Mouse (Mus musculus) liver, adult 2 months (tissue): ENCODE measurements around the gene Gm10271. TPM values are rescaled to one million over a fixed set of nuclear protein-coding genes. Genes with fewer than 3 reads are reported as not detected.

Experiments
- DNase-seq: peaks from one replicate; pipeline ENCODE4 v3.0.0-alpha.2; 2011; ENCODE audit warnings: low read depth, low spot score; ENCODE audit errors: extremely low read depth
- H3K27ac ChIP-seq: fragments of 200-500 bp; replicated peaks from 2 replicates; pipeline ENCODE4 v1.5.1; 2012; ENCODE audit warnings: low read depth, mild to moderate bottlenecking, control low read depth, inconsistent platforms, low read length; ENCODE audit not compliant: insufficient read depth
- H3K27me3 ChIP-seq: fragments of 200-500 bp; 2 replicates; pipeline ENCODE4 v1.6.1; 2012; ENCODE audit warnings: mild to moderate bottlenecking, moderate library complexity, low read length, inconsistent platforms; ENCODE audit not compliant: control insufficient read depth, insufficient read depth
- H3K36me3 ChIP-seq: fragments of 200-500 bp; 2 replicates; pipeline ENCODE4 v1.6.1; 2012; ENCODE audit warnings: low read length, inconsistent platforms; ENCODE audit not compliant: control insufficient read depth, insufficient read depth
- H3K4me1 ChIP-seq: fragments of 200-500 bp; 2 replicates; pipeline ENCODE4 v1.6.1; 2011; ENCODE audit warnings: low read length; ENCODE audit not compliant: control insufficient read depth, insufficient read depth
- H3K4me3 ChIP-seq: fragments of 200-500 bp; 2 replicates; pipeline ENCODE4 v1.5.1; 2011; ENCODE audit warnings: low read depth, mild to moderate bottlenecking, control low read depth, low read length, moderate library complexity; ENCODE audit not compliant: insufficient read depth
- H3K79me2 ChIP-seq: fragments of 200-500 bp; 2 replicates; pipeline ENCODE4 v1.6.1; 2012; ENCODE audit warnings: inconsistent platforms, mild to moderate bottlenecking, low read length, moderate library complexity; ENCODE audit not compliant: control insufficient read depth, insufficient read depth
- H3K9ac ChIP-seq: fragments of 200-500 bp; 2 replicates; pipeline ENCODE4 v1.6.1; 2012; ENCODE audit warnings: low read depth, mild to moderate bottlenecking, control low read depth, inconsistent platforms, low read length
- CTCF ChIP-seq: fragments of 200-500 bp; IDR thresholded peaks from 2 replicates; pipeline ENCODE4 v1.5.1; 2011; ENCODE audit warnings: low read depth, low read length, control low read depth
- POLR2A ChIP-seq: fragments of 200-500 bp; IDR thresholded peaks from 2 replicates; pipeline ENCODE4 v1.6.1; 2011; ENCODE audit warnings: low read length, control low read depth; ENCODE audit not compliant: insufficient read depth; ENCODE audit errors: extremely low read depth
- WGBS: fragments of 180-500 bp; shearing (Covaris S2); methylation state at CpG from one replicate; pipeline ENCODE4 v1.1.7; 2018; 5-methylcytosine and 5-hydroxymethylcytosine counted together
- polyA plus RNA-seq: library from polyadenylated mRNA; depleted of rRNA; stranded (reverse); fragments of >200 nt; gene quantifications from 2 replicates; pipeline ENCODE4 v1.2.3, GENCODE M21; 2012
- total RNA-seq: library from RNA; depleted of rRNA; stranded (reverse); fragments of >200 nt; gene quantifications from 2 replicates; pipeline ENCODE4 v1.2.3, GENCODE M21; 2014

The Gm10271 gene
- total and polyA plus RNA-seq, 2 experiments, result not detected

DNA sequence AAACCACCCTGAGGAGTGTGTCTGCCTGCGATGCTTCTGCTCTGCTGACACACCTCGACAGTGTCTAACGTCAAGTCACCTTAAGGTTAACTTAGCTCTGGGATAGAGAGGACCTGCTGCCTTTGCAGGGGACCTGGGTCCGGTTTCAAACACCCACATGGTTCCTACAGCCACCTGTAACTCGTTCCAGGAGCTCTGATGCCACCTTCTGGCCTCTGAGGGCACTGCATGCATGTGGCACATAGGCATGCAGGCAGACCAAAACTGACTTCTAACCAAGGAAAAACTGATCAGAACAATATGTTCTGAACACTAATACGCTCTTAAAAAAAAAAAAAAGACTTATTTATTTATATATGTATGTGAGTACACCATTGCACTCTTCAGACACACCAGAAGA lies 29.4 kb downstream of the Gm10271 start:
- Histone ChIP-seq H3K9ac (no peak overlapping the region), H3K79me2 (peaks cover 31% of the 10 kb centered on the region), H3K27ac (no peak overlapping the region), H3K27me3 (no peaks in the 10 kb centered on the region), H3K4me1 (peaks cover 7% of the 10 kb centered on the region; the same call in 1 of the 2 replicates), H3K36me3 (peaks cover 11% of the 10 kb centered on the region), H3K4me3 (no peak overlapping the region)
- no peak for DNase-seq
- no peak for TF ChIP-seq POLR2A
- TF ChIP-seq CTCF, result peak; percentile 66
- WGBS, result 97% methylated on average over 6 of the region's 6 CpGs

DNA sequence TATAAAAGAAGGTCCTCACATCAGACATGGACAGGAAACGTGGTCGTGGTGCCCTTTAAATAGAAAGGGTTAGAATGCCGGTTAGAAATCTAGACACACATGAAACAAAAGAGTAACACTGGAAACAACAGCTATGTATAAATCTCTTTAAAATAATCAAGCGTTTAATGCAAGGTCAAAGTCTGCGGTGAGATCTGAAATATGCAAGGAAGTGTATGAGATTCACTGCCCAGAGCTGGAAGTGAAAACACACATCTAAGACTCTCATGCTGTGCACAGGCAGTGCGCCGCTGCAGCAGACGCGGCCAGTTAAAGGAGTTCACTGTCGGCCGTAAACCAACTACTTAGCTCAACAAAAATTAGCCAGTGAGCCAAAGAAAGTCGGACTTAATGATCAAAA lies 37.4 kb downstream of the Gm10271 start:
- WGBS, result 91% methylated on average over 12 of the region's 12 CpGs
- H3K4me3 ChIP-seq, result no peak overlapping the region
- no peak overlapping the region for H3K27ac ChIP-seq
- H3K27me3 ChIP-seq, result no peaks in the 10 kb centered on the region
- H3K36me3 ChIP-seq, result peaks cover 46% of the 10 kb centered on the region
- DNase-seq, result no peak
- no peak overlapping the region for H3K9ac ChIP-seq
- H3K79me2 ChIP-seq, result no peaks in the 10 kb centered on the region
- H3K4me1 ChIP-seq, result no peaks in the 10 kb centered on the region
- no peak for TF ChIP-seq CTCF

DNA sequence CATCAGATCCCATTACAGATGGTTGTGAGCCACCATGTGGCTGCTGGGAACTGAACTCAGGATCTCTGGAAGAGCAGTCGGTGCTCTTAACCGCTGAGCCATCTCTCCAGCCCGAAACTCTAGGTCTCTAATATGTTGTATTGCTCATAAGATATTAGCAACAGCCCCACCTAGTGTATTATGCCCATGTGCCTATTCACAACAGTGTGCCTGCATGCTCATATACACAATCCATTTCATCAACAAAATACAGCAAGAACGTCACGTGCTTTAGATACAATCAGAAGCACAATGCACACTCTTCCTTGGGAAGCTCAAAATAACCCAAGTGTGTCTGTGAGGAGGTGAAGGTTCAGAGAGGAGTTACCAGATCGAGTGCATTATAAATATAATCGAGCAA lies 38.6 kb downstream of the Gm10271 start:
- Histone ChIP-seq H3K27me3 (no peaks in the 10 kb centered on the region), H3K27ac (no peak overlapping the region), H3K4me1 (no peaks in the 10 kb centered on the region), H3K36me3 (peaks cover 45% of the 10 kb centered on the region), H3K4me3 (no peak overlapping the region), H3K9ac (no peak overlapping the region), H3K79me2 (no peaks in the 10 kb centered on the region)
- DNase-seq, result no peak
- 91% methylated on average over 7 of the region's 7 CpGs for WGBS
- no peak for TF ChIP-seq POLR2A
- no peak for TF ChIP-seq CTCF

DNA sequence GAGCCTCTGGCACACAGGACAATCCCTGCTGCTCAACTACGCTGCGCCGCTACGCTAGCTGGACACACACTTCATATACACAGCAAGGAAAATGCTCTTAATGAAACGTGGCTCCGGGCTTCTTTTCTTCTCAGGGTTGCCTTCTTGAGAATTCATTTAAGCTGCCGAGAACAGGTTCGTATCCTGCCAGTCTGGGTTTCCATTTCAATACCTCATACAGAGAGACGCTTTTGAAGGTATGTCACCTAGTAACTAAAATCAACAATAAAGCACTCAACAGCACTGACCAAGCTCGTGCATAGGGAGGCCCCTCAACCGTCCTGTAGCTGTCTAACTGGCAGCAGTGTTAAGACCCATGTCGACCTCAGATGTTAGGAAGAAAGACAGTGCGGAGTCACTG lies 40.0 kb downstream of the Gm10271 start:
- no peak overlapping the region for H3K27ac ChIP-seq

DNA sequence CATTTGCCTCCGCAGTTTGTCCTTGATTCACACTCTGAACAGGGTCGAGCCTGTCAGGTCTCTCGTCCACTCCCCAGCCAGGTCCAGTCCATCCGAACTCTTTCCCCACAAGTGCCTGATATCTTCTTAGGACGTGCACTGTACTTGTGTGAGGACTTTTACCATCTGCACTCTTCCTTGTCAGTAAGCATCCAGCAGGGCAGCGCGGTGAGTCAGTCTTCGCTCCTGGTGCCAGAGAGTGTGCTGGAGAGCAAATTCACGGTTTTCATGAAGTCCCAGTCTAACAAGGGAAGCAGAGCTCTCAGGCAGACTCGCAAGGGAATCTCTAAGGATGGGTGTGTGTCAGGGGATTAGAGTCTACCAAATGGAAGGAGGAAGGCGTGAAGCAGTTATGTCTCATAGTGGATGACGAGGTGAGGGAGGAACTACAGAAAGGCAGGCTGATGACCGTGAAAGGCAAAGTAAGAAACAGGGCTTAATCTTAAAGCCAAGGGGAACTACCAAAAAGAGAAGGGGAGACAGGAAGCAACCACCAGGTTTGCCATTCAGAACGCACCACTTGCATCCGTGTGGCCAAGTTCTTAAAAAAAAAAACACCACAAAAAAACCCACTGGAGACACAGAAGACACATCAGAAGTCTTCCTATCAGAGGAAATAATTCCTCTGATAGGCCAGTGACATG lies 40.8 kb downstream of the Gm10271 start:
- Histone ChIP-seq H3K27ac (no peak overlapping the region), H3K27me3 (no peaks in the 10 kb centered on the region), H3K79me2 (no peaks in the 10 kb centered on the region), H3K4me3 (no peak overlapping the region), H3K36me3 (peaks cover 48% of the 10 kb centered on the region), H3K4me1 (no peaks in the 10 kb centered on the region), H3K9ac (no peak overlapping the region)
- no peak for DNase-seq
- TF ChIP-seq CTCF, result no peak
- TF ChIP-seq POLR2A, result no peak
- WGBS, result 91% methylated on average over 15 of the region's 15 CpGs

More for the DNA sequence above, 40.0 kb downstream of the Gm10271 start:
- Histone ChIP-seq H3K9ac (no peak overlapping the region), H3K36me3 (peaks cover 46% of the 10 kb centered on the region), H3K79me2 (no peaks in the 10 kb centered on the region), H3K4me3 (no peak overlapping the region), H3K27me3 (no peaks in the 10 kb centered on the region), H3K4me1 (no peaks in the 10 kb centered on the region)
- 94% methylated on average over 13 of the region's 13 CpGs for WGBS
- TF ChIP-seq POLR2A, result no peak
- no peak for TF ChIP-seq CTCF
- no peak for DNase-seq

DNA sequence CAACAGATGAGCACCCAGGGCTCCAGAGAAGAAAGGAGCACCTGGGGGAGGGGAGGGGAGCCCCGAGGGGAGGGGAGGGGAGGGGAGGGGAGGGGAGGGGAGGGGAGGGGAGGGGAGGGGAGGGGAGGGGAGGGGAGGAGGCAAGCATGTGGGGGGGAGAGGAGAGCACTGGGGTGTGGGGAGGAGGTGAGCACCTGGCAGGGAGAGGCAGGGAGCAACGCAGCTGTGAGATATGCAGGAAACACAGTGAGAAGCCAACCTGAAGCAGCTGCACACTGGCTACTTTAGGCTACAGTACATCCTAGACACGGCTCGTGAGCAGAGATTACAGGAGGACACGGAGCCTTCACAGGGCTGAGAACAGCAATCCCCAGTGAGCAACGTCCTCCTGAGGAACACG lies 41.5 kb downstream of the Gm10271 start:
- Histone ChIP-seq H3K27me3 (no peaks in the 10 kb centered on the region), H3K36me3 (peaks cover 51% of the 10 kb centered on the region), H3K79me2 (no peaks in the 10 kb centered on the region), H3K9ac (no peak overlapping the region), H3K4me1 (no peaks in the 10 kb centered on the region), H3K4me3 (no peak overlapping the region), H3K27ac (no peak overlapping the region)
- TF ChIP-seq POLR2A, result no peak
- TF ChIP-seq CTCF, result no peak
- no peak for DNase-seq
- WGBS, result 87% methylated on average over 6 of the region's 7 CpGs
